32 mouse cellular contexts compared by ENCODE assay signal in genomic region chr12:11195031-11195430, GRCm38 (mm10). TPM values are rescaled to one million over a fixed set of nuclear protein-coding genes. Genes with fewer than 3 reads are reported as not detected.
DNase-seq lines count a peak whose midpoint lies in the region; ATAC-seq and TF ChIP-seq lines count a peak whose summit lies in the region.
"Had no signal": no experiment of that assay in that cellular context is flagged by ENCODE, and none has a peak within 500 bp of the region (broad histone marks: within the 10 kb centered on the region; RNA-seq: fewer than 3 reads in every experiment).

No protein-coding gene starts in this region.

- peak; percentile 92 for DNase-seq in heart, adult 11 months
- DNase-seq in heart, postnatal 14 days, result no peak
- DNase-seq in lung, postnatal 10 days, result peak; percentile 33
- no peak for DNase-seq in lung, adult 2 months
- peak; percentile 46 for DNase-seq in lung, postnatal 36 days
- no peak for DNase-seq in right cerebral cortex, postnatal 14 days
- DNase-seq: adrenal gland, postnatal 25 days; B cell, adult 2 months; cerebellum, adult 11 months; cerebellum, adult 9-11 months; gastrocnemius, postnatal 14 days; kidney, postnatal 10 days; left cerebral cortex, postnatal 4 days had no signal

- H3K4me2 ChIP-seq in kidney, embryonic 14.5 days (replicated peaks; ENCODE audit: low read depth, low read length), result no peak overlapping the region
- H3K4me2 ChIP-seq: embryonic facial prominence, embryonic 15.5 days; hindbrain, embryonic 12.5 days; limb, embryonic 15.5 days; lung, embryonic 15.5 days; midbrain, embryonic 11.5 days; neural tube, embryonic 15.5 days had no signal

- no peaks in the 10 kb centered on the region for H3K36me3 ChIP-seq in kidney, embryonic 14.5 days (ENCODE audit: control insufficient read depth, insufficient read depth, low read length)
- H3K36me3 ChIP-seq: embryonic facial prominence, embryonic 15.5 days; hindbrain, embryonic 12.5 days; limb, embryonic 15.5 days; lung, embryonic 15.5 days; neural tube, embryonic 15.5 days had no signal

- ATAC-seq in kidney, embryonic 14.5 days (ENCODE audit: low FRiP score, low TSS enrichment), result no peak
- ATAC-seq: activated CD4-positive, CD25-positive, alpha-beta regulatory T cell, adult 4 months; forebrain, embryonic 16.5 days; intestine, postnatal 0 days had no signal

- no peak overlapping the region for H3K9ac ChIP-seq in kidney, embryonic 14.5 days (ENCODE audit: low read depth, low read length)
- H3K9ac ChIP-seq: embryonic facial prominence, embryonic 15.5 days; hindbrain, embryonic 12.5 days; limb, embryonic 15.5 days; liver, embryonic 14.5 days; lung, embryonic 15.5 days; neural tube, embryonic 15.5 days had no signal

- no peaks in the 10 kb centered on the region for H3K27me3 ChIP-seq in kidney, embryonic 14.5 days (ENCODE audit: control insufficient read depth, insufficient read depth, low read length)
- H3K27me3 ChIP-seq: embryonic facial prominence, embryonic 15.5 days; hindbrain, embryonic 12.5 days; limb, embryonic 15.5 days; lung, embryonic 15.5 days; neural tube, embryonic 15.5 days had no signal

- no peaks in the 10 kb centered on the region for H3K9me3 ChIP-seq in kidney, embryonic 14.5 days (ENCODE audit: control insufficient read depth, low read length)
- H3K9me3 ChIP-seq: embryonic facial prominence, embryonic 15.5 days; hindbrain, embryonic 12.5 days; limb, embryonic 15.5 days; lung, embryonic 15.5 days; neural tube, embryonic 15.5 days had no signal

- intact Hi-C loops in heart, postnatal 14 days (cut with DNase I), result loop anchor here (5.0 to 10.0 kb wide), 4 partner anchors 72 to 950 kb away; partner anchors contain the start of genes Gen1 and Smc6

- TF ChIP-seq CTCF in lung, adult 2 months (IDR thresholded peaks at IDR 0.05; ENCODE audit: insufficient read depth, low read length), result no peak

- no peak overlapping the region for H3K27ac ChIP-seq in kidney, embryonic 14.5 days (ENCODE audit: low read depth, low read length)
- H3K27ac ChIP-seq: embryonic facial prominence, embryonic 15.5 days; hindbrain, embryonic 12.5 days; limb, embryonic 15.5 days; liver, embryonic 14.5 days; lung, embryonic 15.5 days; neural tube, embryonic 15.5 days; stomach, postnatal 0 days had no signal

- H3K4me3 ChIP-seq in lung, adult 2 months (replicated peaks; ENCODE audit: extremely low read depth, low read depth, low read length), result no peak overlapping the region
- H3K4me3 ChIP-seq in kidney, embryonic 14.5 days (ENCODE audit: low read length), result no peak overlapping the region
- H3K4me3 ChIP-seq: embryonic facial prominence, embryonic 15.5 days; hindbrain, embryonic 12.5 days; limb, embryonic 15.5 days; lung, embryonic 15.5 days; neural tube, embryonic 15.5 days had no signal

- 0 out of 2 replicates have a peak, but pooled peaks cover 2% of the 10 kb centered on the region for H3K4me1 ChIP-seq in lung, adult 2 months (ENCODE audit: control insufficient read depth, insufficient read depth, low read length)
- H3K4me1 ChIP-seq in kidney, embryonic 14.5 days (ENCODE audit: control insufficient read depth, insufficient read depth, low read length), result 0 out of 2 replicates have a peak, but pooled peaks cover 3% of the 10 kb centered on the region
- H3K4me1 ChIP-seq: lung, embryonic 15.5 days had no signal

- no peak for TF ChIP-seq POLR2A in lung, adult 2 months (IDR thresholded peaks at IDR 0.05; ENCODE audit: borderline replicate concordance, extremely low read depth, low read depth, low read length)

- WGBS in lung, adult 2 months, result 88% methylated on average over 1 of the region's 1 CpGs
- WGBS in kidney, embryonic 14.5 days, result 95% methylated on average over 1 of the region's 1 CpGs

RNA-seq across cellular contexts. Expression of gene Msgn1, which starts 13.7 kb away (rescaled TPM):
- total RNA-seq in heart, postnatal 14 days (2021), result not detected
- polyA plus RNA-seq in lung, adult 2 months (2012; rRNA removed), result not detected in 2 replicates
- not detected in 2 replicates for polyA plus RNA-seq in kidney, embryonic 14.5 days (2014; fragmentation: Nextera tagmentation; extraction: Ambion mirVana)
- total RNA-seq: adrenal gland, postnatal 25 days; common myeloid progenitor, adult 5-6 weeks; gastrocnemius, postnatal 14 days; layer of hippocampus, postnatal 14 days; left cerebral cortex, adult 8-10 months; left cerebral cortex, postnatal 4 days; MEL; midbrain, postnatal 0 days had no signal
- polyA plus RNA-seq: activated CD4-positive, CD25-positive, alpha-beta regulatory T cell, adult 4 months; embryonic facial prominence, embryonic 15.5 days; forebrain, embryonic 16.5 days; heart, postnatal 0 days; hindbrain, embryonic 12.5 days; intestine, postnatal 0 days; limb, embryonic 15.5 days; liver, embryonic 14.5 days; lung, embryonic 15.5 days; midbrain, embryonic 11.5 days; midbrain, postnatal 0 days; neural tube, embryonic 15.5 days; stomach, postnatal 0 days; thymus, postnatal 0 days had no signal

RNA-seq across cellular contexts. Expression of gene Kcns3, which starts 44.2 kb away (rescaled TPM):
- under 1 TPM; 0.22 to 0.33 TPM for total RNA-seq in heart, postnatal 14 days (2021)
- 8.2 and 10.0 TPM in 2 replicates for polyA plus RNA-seq in lung, adult 2 months (2012; rRNA removed)
- polyA plus RNA-seq in kidney, embryonic 14.5 days (2014; fragmentation: Nextera tagmentation; extraction: Ambion mirVana), result 7.8 and 9.7 TPM in 2 replicates
- total RNA-seq: common myeloid progenitor, adult 5-6 weeks; MEL had no signal
- polyA plus RNA-seq: activated CD4-positive, CD25-positive, alpha-beta regulatory T cell, adult 4 months had no signal

Comparison
In these comparisons a context has a peak if more than half of its experiments do, and no peak if none do; other contexts are left out.
1. DNase-seq: peak in heart, adult 11 months (single experiment), lung, postnatal 10 days (single experiment) and lung, postnatal 36 days (single experiment); none in heart, postnatal 14 days (0 of 2), lung, adult 2 months (single experiment) and right cerebral cortex, postnatal 14 days (single experiment).